Mouse (Mus musculus): ENCODE results near the gene Gli2.
A peak's percentile ranks its signal among the peaks of the same experiment; 100 is the strongest.

The Gli2 gene

GRCm38 (mm10) chr1:119051192-119051937 is 2.1 kb downstream of the Gli2 start:
- no peak for DNase-seq (ENCODE audit: low read depth, low spot score)

- DNase-seq (ENCODE audit: low read depth, low spot score) = no peak
Observed at GRCm38 (mm10) chr1:119049812-119050615, 3.4 kb downstream of the Gli2 start.

- DNase-seq (ENCODE audit: low read depth, low spot score) = no peak
Observed at GRCm38 (mm10) chr1:119048988-119049387, 4.4 kb downstream of the Gli2 start.

GRCm38 (mm10) chr1:119048547-119048946 is 4.9 kb downstream of the Gli2 start:
- no peak for DNase-seq (ENCODE audit: low read depth, low spot score)

- no peak for DNase-seq (ENCODE audit: low read depth, low spot score)
Observed at GRCm38 (mm10) chr1:119047462-119048371, 5.7 kb downstream of the Gli2 start.

- no peak for DNase-seq (ENCODE audit: low read depth, low spot score)
Observed at GRCm38 (mm10) chr1:119038436-119038835, 15.0 kb downstream of the Gli2 start.

- DNase-seq (ENCODE audit: low read depth, low spot score) = no peak
Observed at GRCm38 (mm10) chr1:119035931-119036330, 17.5 kb downstream of the Gli2 start.

GRCm38 (mm10) chr1:119035301-119035700 is 18.1 kb downstream of the Gli2 start:
- no peak for DNase-seq (ENCODE audit: low read depth, low spot score)

- DNase-seq (ENCODE audit: low read depth, low spot score) = no peak
Observed at GRCm38 (mm10) chr1:119034163-119034705, 19.2 kb downstream of the Gli2 start.

- DNase-seq (ENCODE audit: low read depth, low spot score) = peak; percentile 77
Observed at GRCm38 (mm10) chr1:119033450-119034162, 19.8 kb downstream of the Gli2 start.

GRCm38 (mm10) chr1:119031185-119031584 is 22.2 kb downstream of the Gli2 start:
- DNase-seq (ENCODE audit: low read depth, low spot score) = peak; percentile 44

GRCm38 (mm10) chr1:119025647-119026358 is 27.6 kb downstream of the Gli2 start:
- DNase-seq (ENCODE audit: low read depth, low spot score) = peak; percentile 43

- DNase-seq (ENCODE audit: low read depth, low spot score) = peak; percentile 65
Observed at GRCm38 (mm10) chr1:119022311-119022710, 31.1 kb downstream of the Gli2 start.

- DNase-seq (ENCODE audit: low read depth, low spot score) = no peak
Observed at GRCm38 (mm10) chr1:119020092-119020491, 33.3 kb downstream of the Gli2 start.

GRCm38 (mm10) chr1:119019056-119019455 is 34.4 kb downstream of the Gli2 start:
- DNase-seq (ENCODE audit: low read depth, low spot score) = no peak

GRCm38 (mm10) chr1:119016866-119017265 is 36.6 kb downstream of the Gli2 start:
- DNase-seq (ENCODE audit: low read depth, low spot score) = no peak

- no peak for DNase-seq (ENCODE audit: low read depth, low spot score)
Observed at GRCm38 (mm10) chr1:119015108-119015507, 38.3 kb downstream of the Gli2 start.

GRCm38 (mm10) chr1:119008949-119009348 is 44.5 kb downstream of the Gli2 start:
- no peak for DNase-seq (ENCODE audit: low read depth, low spot score)

- DNase-seq (ENCODE audit: low read depth, low spot score) = no peak
Observed at GRCm38 (mm10) chr1:119003852-119004398, 49.5 kb downstream of the Gli2 start.

All from skeletal muscle tissue, adult 2 months (tissue).